Mouse (Mus musculus) cortical plate, adult 2 months (tissue): ENCODE measurements around the gene Phf6. TPM values are rescaled to one million over a fixed set of nuclear protein-coding genes. Genes with fewer than 3 reads are reported as not detected.
A peak's percentile ranks its signal among the peaks of the same experiment; 100 is the strongest.

Experiments
- H3K27ac ChIP-seq: fragments of 200-500 bp; 2 replicates; pipeline ENCODE4 v1.5.1; 2012; ENCODE audit warnings: low read length, control low read depth, inconsistent platforms; ENCODE audit not compliant: insufficient read depth
- H3K4me1 ChIP-seq: fragments of 200-500 bp; 2 replicates; pipeline ENCODE4 v1.6.1; 2011; ENCODE audit warnings: low read length; ENCODE audit not compliant: control insufficient read depth, insufficient read depth
- H3K4me3 ChIP-seq: fragments of 200-500 bp; 2 replicates; pipeline ENCODE4 v1.5.1; 2011; ENCODE audit warnings: mild to moderate bottlenecking, low read length, control low read depth; ENCODE audit not compliant: insufficient read depth
- CTCF ChIP-seq: fragments of 200-500 bp; IDR thresholded peaks from 2 replicates; pipeline ENCODE4 v1.5.1; 2011; ENCODE audit warnings: mild to moderate bottlenecking, control low read depth, low read length; ENCODE audit not compliant: insufficient read depth; ENCODE audit errors: extremely low read depth
- POLR2A ChIP-seq: fragments of 200-500 bp; IDR thresholded peaks from 2 replicates; pipeline ENCODE4 v1.6.1; 2011; ENCODE audit warnings: mild to moderate bottlenecking, low read length, control low read depth; ENCODE audit not compliant: insufficient read depth; ENCODE audit errors: extremely low read depth
- polyA plus RNA-seq: library from polyadenylated mRNA; depleted of rRNA; stranded (reverse); fragments of >200 nt; gene quantifications from 2 replicates; pipeline ENCODE4 v1.2.3, GENCODE M21; 2012

Gene Phf6
- polyA plus RNA-seq, 1 experiment: 11.8 TPM

GRCm38 (mm10) chrX:52929779-52930178 lies 17.7 kb downstream of the Phf6 start:
- Histone ChIP-seq H3K4me1 (no peaks in the 10 kb centered on the region), H3K4me3 (no peak overlapping the region), H3K27ac (no peak overlapping the region)
- TF ChIP-seq CTCF (no peak), POLR2A (no peak)

DNA sequence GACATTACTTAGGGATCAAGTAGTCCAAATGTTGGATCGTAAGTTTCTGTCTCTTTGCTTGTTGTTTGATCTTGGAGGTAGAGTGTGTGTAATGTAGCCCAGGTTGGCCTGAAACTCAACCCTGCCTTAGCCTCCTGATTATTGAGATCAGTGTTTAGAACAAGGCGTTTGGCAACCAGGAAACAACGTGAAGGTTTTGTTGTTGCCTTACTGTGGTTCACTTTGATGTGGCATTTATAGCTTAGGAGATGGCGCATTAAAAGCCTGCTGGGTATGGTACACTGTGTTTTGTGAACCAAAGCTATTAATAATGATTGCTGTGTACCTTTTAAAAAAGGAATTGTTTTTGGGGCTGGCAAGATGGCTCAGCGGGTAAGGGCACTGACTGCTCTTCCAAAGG lies 18.1 kb downstream of the Phf6 start:
- no peak overlapping the region for H3K4me3 ChIP-seq
- no peaks in the 10 kb centered on the region for H3K4me1 ChIP-seq
- no peak overlapping the region for H3K27ac ChIP-seq
- TF ChIP-seq POLR2A (no peak), CTCF (no peak)

- Histone ChIP-seq H3K27ac (no peak overlapping the region), H3K4me3 (no peak overlapping the region), H3K4me1 (no peaks in the 10 kb centered on the region)
- no peak for TF ChIP-seq CTCF
- no peak for TF ChIP-seq POLR2A
Measured at GRCm38 (mm10) chrX:52932161-52932560, 20.1 kb downstream of the Phf6 start.

DNA sequence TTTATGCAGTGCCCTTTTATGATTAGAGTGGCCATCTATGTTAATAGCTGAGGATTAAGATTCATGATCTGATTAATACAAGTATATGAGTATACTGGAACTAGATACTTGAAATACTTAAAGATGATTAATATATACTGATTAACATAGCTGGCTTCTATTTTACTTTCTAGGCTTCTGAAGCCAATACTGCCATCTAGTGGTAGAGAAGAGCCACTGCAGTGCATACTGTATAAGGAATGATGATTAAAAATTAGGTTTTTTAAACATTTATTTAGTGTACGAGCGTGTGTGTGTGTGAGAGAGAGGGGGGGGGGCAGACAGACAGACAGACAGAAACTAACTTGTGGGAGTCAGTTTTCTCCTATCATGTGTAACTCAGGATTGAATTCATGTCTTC lies 22.4 kb downstream of the Phf6 start:
- Histone ChIP-seq H3K4me3 (no peak overlapping the region), H3K4me1 (no peaks in the 10 kb centered on the region), H3K27ac (no peak overlapping the region)
- no peak for TF ChIP-seq CTCF
- no peak for TF ChIP-seq POLR2A

DNA sequence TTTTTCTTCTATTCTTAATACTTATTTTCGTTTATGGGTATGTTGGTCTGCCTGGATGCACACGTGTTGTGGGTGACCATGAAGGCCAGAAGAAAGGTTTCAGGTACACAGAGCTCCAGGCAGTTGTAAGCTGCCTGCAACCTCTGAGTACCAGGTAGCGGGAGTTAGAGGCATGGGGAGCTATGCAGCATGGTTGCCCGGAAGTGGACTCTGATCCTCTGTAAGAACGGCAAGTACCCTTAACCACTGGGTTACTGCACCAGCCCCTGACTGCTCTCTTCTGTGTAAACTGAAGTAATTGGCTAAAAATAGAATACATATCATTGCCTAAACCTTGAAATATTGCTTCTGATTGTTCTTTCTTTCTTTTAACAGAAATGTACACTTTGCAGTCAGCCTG lies 33.4 kb downstream of the Phf6 start:
- H3K4me1 ChIP-seq: no peaks in the 10 kb centered on the region
- TF ChIP-seq CTCF (no peak), POLR2A (no peak)
- no peak overlapping the region for H3K4me3 ChIP-seq
- H3K27ac ChIP-seq: no peak overlapping the region

- no peak overlapping the region for H3K27ac ChIP-seq
- TF ChIP-seq CTCF (peak; percentile 20; the same call in 1 of the 2 replicates), POLR2A (no peak)
- no peak overlapping the region for H3K4me3 ChIP-seq
Measured at GRCm38 (mm10) chrX:52949713-52950112, 37.6 kb downstream of the Phf6 start.

DNA sequence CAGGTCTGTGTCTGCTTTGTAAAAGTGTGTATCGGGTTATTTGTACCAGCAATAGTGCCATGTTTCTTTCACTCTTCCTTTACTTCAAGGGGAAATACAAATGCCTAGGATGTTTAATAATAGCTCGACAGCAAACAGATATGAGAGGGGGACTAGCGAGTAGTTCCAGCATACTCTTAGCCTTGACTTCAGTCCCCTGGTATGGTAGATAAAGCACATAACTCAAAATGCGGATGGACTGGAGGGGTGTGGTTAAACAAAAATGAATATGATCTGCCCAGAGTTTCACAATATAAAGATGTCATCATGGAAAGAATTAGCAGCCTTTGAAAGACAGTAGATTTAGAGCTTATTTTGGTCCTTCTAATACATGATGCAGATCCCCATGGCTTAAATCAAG lies 44.9 kb downstream of the Phf6 start:
- H3K4me3 ChIP-seq: no peak overlapping the region
- no peaks in the 10 kb centered on the region; the same call in 1 of the 2 replicates for H3K4me1 ChIP-seq
- H3K27ac ChIP-seq: no peak overlapping the region
- TF ChIP-seq POLR2A (no peak), CTCF (no peak)

More at GRCm38 (mm10) chrX:52949713-52950112, 37.6 kb downstream of the Phf6 start:
- no peaks in the 10 kb centered on the region for H3K4me1 ChIP-seq

DNA sequence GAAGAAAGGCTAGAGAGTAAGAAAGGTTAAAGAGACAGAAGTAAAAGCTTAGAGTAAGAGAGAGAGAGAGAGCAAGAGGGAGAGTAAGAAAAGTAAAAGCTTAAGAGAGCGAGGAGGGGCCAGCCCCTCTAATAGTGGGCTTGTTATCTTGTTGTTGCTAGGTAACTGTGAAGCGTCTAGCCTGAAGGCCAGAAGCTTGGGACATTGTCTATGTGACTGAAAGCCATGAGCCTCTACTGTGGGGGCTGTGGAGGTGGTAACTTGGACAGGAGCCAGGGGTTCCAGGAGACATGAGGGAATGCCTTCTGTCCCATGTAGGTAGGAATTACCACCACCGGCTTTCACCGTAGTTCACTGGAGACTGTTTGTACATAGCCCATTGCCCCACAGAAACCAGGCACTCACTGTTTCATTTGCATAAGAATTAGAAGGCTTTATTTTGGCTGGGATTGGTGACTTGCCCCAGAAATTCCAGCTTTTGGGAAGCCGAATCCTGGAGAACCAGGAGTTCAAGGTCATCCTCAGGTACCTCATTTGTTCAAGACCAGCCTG lies 49.6 kb downstream of the Phf6 start:
- TF ChIP-seq CTCF: no peak
- TF ChIP-seq POLR2A: no peak
- H3K4me1 ChIP-seq: no peaks in the 10 kb centered on the region; the same call in 1 of the 2 replicates
- H3K4me3 ChIP-seq: no peak overlapping the region

DNA sequence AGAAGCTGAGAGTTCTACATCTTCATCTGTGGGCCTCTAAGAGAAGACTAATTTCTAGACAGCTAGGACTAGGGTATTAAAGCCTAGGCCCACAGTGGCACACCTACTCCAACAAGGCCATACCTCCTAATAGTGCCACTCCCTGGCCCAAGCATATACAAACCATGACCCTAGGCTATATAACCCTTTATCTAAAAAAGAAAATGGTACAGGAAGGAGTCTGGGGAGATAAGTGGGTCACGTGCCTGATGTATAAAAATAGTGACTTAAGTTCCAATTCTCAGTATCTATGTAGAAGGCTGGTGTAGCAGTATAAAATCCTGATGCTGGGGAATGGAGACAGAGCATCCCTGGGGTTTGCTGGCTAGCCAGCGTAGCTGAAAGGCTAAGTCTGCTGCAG lies 53.1 kb downstream of the Phf6 start:
- Histone ChIP-seq H3K27ac (no peak overlapping the region), H3K4me1 (no peaks in the 10 kb centered on the region), H3K4me3 (no peak overlapping the region)
- TF ChIP-seq POLR2A: no peak
- no peak for TF ChIP-seq CTCF

More for the DNA sequence above, 49.6 kb downstream of the Phf6 start:
- H3K27ac ChIP-seq: no peak overlapping the region

DNA sequence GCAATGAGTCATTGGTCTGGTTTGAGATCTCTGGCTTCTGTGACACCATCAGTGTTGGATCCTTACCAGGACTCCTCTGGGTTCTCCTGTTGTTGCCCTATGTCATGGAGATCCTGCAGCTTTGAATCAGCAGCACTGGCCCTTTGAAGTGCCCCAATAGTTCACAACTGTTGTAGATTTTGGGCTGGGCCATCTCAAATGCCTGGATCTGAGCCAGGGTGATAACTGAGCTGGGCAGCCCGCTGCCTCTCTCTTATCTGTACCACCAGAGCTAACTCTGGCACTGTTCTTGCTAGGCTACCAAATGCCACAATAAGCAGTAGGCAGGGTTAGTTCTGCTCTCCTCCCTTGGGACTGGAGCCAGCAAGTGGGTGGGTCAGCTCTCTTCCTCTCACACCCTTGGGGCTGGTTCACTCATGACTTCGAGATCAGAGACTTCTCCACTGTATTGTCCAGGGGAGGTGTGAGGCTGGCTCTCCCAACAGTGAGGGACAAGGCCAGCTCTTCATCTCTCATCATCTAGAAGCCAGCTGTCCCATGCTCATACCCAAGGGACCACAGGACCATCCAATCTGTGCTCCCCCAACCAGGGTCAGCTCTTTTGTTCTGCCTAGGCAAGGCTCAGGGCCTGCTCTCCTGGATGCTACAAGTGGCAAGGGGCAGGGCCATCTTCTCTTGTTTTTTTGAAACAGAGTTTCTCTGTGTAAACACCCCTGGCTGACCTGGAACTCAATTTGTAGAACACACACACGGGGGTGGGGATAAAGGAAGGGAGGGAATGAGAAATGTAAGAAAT lies 59.3 kb downstream of the Phf6 start:
- H3K4me1 ChIP-seq: no peaks in the 10 kb centered on the region
- H3K27ac ChIP-seq: no peak overlapping the region
- no peak overlapping the region for H3K4me3 ChIP-seq
- no peak for TF ChIP-seq CTCF
- no peak for TF ChIP-seq POLR2A
